Mouse (Mus musculus) cortical plate, adult 2 months (tissue): Measurements from ENCODE around the gene Adipoq. TPM values are rescaled to one million over a fixed set of nuclear protein-coding genes. Genes with fewer than 3 reads are reported as not detected.
A peak's percentile ranks its signal among the peaks of the same experiment; 100 is the strongest.

Experiments
- H3K27ac ChIP-seq: fragments of 200-500 bp; 2 replicates; pipeline ENCODE4 v1.5.1; 2012; ENCODE audit warnings: low read length, control low read depth, inconsistent platforms; ENCODE audit not compliant: insufficient read depth
- H3K4me1 ChIP-seq: fragments of 200-500 bp; 2 replicates; pipeline ENCODE4 v1.6.1; 2011; ENCODE audit warnings: low read length; ENCODE audit not compliant: control insufficient read depth, insufficient read depth
- H3K4me3 ChIP-seq: fragments of 200-500 bp; 2 replicates; pipeline ENCODE4 v1.5.1; 2011; ENCODE audit warnings: mild to moderate bottlenecking, low read length, control low read depth; ENCODE audit not compliant: insufficient read depth
- CTCF ChIP-seq: fragments of 200-500 bp; IDR thresholded peaks from 2 replicates; pipeline ENCODE4 v1.5.1; 2011; ENCODE audit warnings: mild to moderate bottlenecking, control low read depth, low read length; ENCODE audit not compliant: insufficient read depth; ENCODE audit errors: extremely low read depth
- POLR2A ChIP-seq: fragments of 200-500 bp; IDR thresholded peaks from 2 replicates; pipeline ENCODE4 v1.6.1; 2011; ENCODE audit warnings: mild to moderate bottlenecking, low read length, control low read depth; ENCODE audit not compliant: insufficient read depth; ENCODE audit errors: extremely low read depth
- polyA plus RNA-seq: library from polyadenylated mRNA; depleted of rRNA; stranded (reverse); fragments of >200 nt; gene quantifications from 2 replicates; pipeline ENCODE4 v1.2.3, GENCODE M21; 2012

The Adipoq gene
- polyA plus RNA-seq, 1 experiment, result 0.15 TPM

DNA sequence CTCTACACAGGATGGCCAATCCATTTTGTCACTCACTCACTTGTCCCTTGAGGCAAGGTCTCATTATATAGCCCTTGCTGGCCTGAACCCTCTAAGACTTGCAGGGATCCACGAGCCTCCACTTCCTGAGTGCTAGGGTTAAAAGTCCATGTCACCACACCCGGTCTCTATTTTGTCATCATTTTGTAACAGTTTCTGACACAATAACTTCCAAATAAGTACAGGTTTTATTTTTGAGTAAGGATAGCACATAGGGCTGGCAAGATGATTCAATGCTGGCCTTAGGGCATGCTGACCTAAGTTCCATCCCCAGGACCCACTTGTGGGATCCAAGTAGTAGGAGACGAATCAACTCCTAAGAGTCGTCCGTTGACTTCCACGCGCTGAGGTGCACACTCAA is 40.2 kb upstream of the Adipoq start:
- Histone ChIP-seq H3K4me1 (no peaks in the 10 kb centered on the region), H3K4me3 (no peak overlapping the region), H3K27ac (no peak overlapping the region)
- TF ChIP-seq POLR2A, result no peak
- TF ChIP-seq CTCF, result no peak

GRCm38 (mm10) chr16:23107231-23107942 is 38.9 kb upstream of the Adipoq start, which contains the start of gene Eif4a2:
Gene Eif4a2 (plus strand): TSS chr16:23107444.
- peak within 1 kb of the TSS; percentile 96 for H3K4me3 ChIP-seq
- H3K27ac ChIP-seq, result peak within 1 kb of the TSS; percentile 99
- H3K4me1 ChIP-seq, result no peaks in the 10 kb centered on the region
- TF ChIP-seq CTCF (no peak), POLR2A (peak; percentile 95)

GRCm38 (mm10) chr16:23107946-23108759 is 38.2 kb upstream of the Adipoq start:
- TF ChIP-seq CTCF, result no peak
- peak; percentile 92 for TF ChIP-seq POLR2A
- Histone ChIP-seq H3K4me3 (peak overlapping the region; percentile 96), H3K4me1 (no peaks in the 10 kb centered on the region), H3K27ac (peak overlapping the region; percentile 99)

- peak overlapping the region; percentile 96 for H3K4me3 ChIP-seq
- H3K4me1 ChIP-seq, result no peaks in the 10 kb centered on the region
- TF ChIP-seq POLR2A, result 0 out of 2 replicates have a peak, but pooled peaks have one; percentile 13
- TF ChIP-seq CTCF, result no peak
- no peak overlapping the region for H3K27ac ChIP-seq
These were observed 37.4 kb upstream of the Adipoq start for GRCm38 (mm10) chr16:23108943-23109342.

GRCm38 (mm10) chr16:23109350-23110280 is 36.7 kb upstream of the Adipoq start:
- Histone ChIP-seq H3K4me1 (no peaks in the 10 kb centered on the region), H3K27ac (no peak overlapping the region), H3K4me3 (peak overlapping the region; percentile 96; the same call in 1 of the 2 replicates)
- TF ChIP-seq POLR2A (no peak), CTCF (no peak)

DNA sequence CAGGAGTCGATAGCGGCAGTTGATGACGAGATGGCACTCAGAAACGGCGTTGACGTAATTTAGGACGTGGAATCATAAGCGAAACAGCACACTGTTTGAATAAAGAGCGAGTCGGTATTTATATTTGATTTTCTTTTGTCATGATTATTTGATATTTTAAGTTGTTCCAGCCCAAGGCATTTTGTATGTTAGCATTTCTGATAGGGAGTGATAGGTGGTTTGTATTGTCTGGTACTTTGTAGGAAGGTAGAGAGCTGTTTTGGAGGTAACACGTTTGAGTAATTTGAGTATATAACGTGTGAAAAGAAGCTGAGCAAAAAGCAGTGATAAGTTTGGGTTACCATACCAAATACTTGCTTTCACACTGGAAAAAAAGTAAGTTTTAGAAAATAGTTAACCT is 34.0 kb upstream of the Adipoq start:
- Histone ChIP-seq H3K4me3 (no peak overlapping the region), H3K27ac (no peak overlapping the region), H3K4me1 (no peaks in the 10 kb centered on the region)
- TF ChIP-seq POLR2A (no peak), CTCF (no peak)

DNA sequence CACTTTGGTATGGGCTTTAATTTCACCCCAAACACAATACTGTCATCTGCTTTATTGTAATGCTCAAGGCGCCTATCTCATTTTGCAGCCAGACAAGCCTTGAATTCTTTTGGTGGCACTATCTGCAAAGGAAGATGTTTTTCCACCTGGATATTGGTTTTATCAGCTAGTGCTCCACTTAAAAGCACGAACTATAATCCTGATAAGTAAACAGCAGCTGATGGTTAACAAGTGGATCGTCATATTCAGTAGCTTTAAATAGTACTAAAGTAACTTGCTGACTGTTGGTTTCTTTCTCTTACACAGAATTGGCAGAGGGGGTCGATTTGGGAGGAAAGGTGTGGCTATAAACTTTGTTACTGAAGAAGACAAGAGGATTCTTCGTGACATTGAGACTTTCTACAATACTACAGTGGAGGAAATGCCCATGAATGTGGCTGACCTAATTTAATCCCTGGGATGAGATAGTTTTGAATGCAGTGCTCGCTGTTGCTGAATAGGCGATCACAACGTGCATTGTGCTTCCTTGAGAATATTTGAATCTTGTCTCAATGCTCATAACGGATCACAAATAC is 33.4 kb upstream of the Adipoq start:
- TF ChIP-seq POLR2A, result no peak
- TF ChIP-seq CTCF, result no peak
- Histone ChIP-seq H3K4me3 (no peak overlapping the region), H3K27ac (no peak overlapping the region), H3K4me1 (no peaks in the 10 kb centered on the region)

DNA sequence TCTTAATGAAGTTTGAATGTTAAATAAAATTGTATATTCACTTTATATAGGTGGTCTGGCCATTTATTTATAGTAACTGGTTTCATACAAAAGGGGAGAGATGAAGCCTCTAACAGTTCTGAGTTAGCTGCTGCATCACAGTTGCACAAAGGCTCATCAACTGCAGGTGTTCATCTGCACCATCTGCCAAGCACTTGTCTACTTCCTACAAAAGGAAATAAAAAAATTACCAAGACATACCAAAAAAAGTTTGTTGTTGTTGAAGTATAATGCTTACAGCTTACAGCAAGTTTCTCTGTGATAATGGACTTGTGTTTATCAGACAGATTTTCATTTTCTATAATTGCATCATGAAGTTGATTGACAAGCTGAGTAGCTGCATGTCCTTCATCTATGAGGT is 32.4 kb upstream of the Adipoq start:
- no peak overlapping the region for H3K4me3 ChIP-seq
- no peak for TF ChIP-seq CTCF
- no peak for TF ChIP-seq POLR2A

More for the DNA sequence above, 32.4 kb upstream of the Adipoq start:
- no peaks in the 10 kb centered on the region for H3K4me1 ChIP-seq
- H3K27ac ChIP-seq, result no peak overlapping the region
